Mouse (Mus musculus) liver, embryonic 11.5 days (tissue): Measurements from ENCODE around the gene Rorc. TPM values are rescaled to one million over a fixed set of nuclear protein-coding genes. Genes with fewer than 3 reads are reported as not detected.

Source experiments
- ATAC-seq: fragments of 200-750 bp; cut with Nextera tagmentation; replicated peaks from 2 replicates; pipeline ENCODE4 v1.8.0; 2017; ENCODE audit warnings: moderate number of reproducible peaks, mild to moderate bottlenecking, moderate TSS enrichment, moderate library complexity; ENCODE audit not compliant: low FRiP score
- DNase-seq: peaks from one replicate; pipeline ENCODE4 v3.0.0-alpha.2; 2017; ENCODE audit warnings: low spot score
- H3K27ac ChIP-seq: fragments of 300-500 bp; sonication (generic); 2 replicates; pipeline ENCODE4 v1.5.1; 2014; ENCODE audit warnings: mild to moderate bottlenecking, low read depth, low read length, control low read depth
- H3K27me3 ChIP-seq: fragments of 300-500 bp; sonication (generic); replicated peaks from 2 replicates; pipeline ENCODE4 v1.6.1; 2014; ENCODE audit warnings: low read length, mixed read lengths; ENCODE audit not compliant: control insufficient read depth, insufficient read depth
- H3K36me3 ChIP-seq: fragments of 300-500 bp; sonication (generic); 2 replicates; pipeline ENCODE4 v1.6.1; 2014; ENCODE audit warnings: mild to moderate bottlenecking, low read length, moderate library complexity, mixed read lengths; ENCODE audit not compliant: control insufficient read depth, insufficient read depth
- H3K4me1 ChIP-seq: fragments of 300-500 bp; sonication (generic); replicated peaks from 2 replicates; pipeline ENCODE4 v1.6.1; 2014; ENCODE audit warnings: low read length, mixed read lengths; ENCODE audit not compliant: control insufficient read depth, insufficient read depth
- H3K4me2 ChIP-seq: fragments of 300-500 bp; sonication (generic); 2 replicates; pipeline ENCODE4 v1.6.1; 2014; ENCODE audit warnings: mild to moderate bottlenecking, control low read depth, moderate library complexity
- H3K4me3 ChIP-seq: fragments of 300-500 bp; sonication (generic); 2 replicates; pipeline ENCODE4 v1.5.1; 2014; ENCODE audit warnings: low read depth, low read length, control low read depth
- H3K9ac ChIP-seq: fragments of 300-500 bp; sonication (generic); 2 replicates; pipeline ENCODE4 v1.6.1; 2014; ENCODE audit warnings: low read depth, low read length, control low read depth
- H3K9me3 ChIP-seq: fragments of 300-500 bp; sonication (generic); 2 replicates; pipeline ENCODE4 v1.6.1; 2016; ENCODE audit warnings: low read length, inconsistent platforms, mixed read lengths; ENCODE audit not compliant: control insufficient read depth
- WGBS: fragments of 180-500 bp; shearing (Covaris S2); extraction: QIAGEN DNeasy Blood & Tissue Kit; methylation state at CpG from one replicate; pipeline ENCODE4 v1.1.7; 2014; 5-methylcytosine and 5-hydroxymethylcytosine counted together
- polyA plus RNA-seq: library from polyadenylated mRNA; unstranded; fragments of >200 nt; fragmentation: Nextera tagmentation; extraction: Ambion mirVana; gene quantifications from 2 replicates; pipeline ENCODE4 v1.2.1, GENCODE M21; 2014

Rorc gene
- polyA plus RNA-seq, 1 experiment from 2014 or later, result 1.0 TPM

DNA sequence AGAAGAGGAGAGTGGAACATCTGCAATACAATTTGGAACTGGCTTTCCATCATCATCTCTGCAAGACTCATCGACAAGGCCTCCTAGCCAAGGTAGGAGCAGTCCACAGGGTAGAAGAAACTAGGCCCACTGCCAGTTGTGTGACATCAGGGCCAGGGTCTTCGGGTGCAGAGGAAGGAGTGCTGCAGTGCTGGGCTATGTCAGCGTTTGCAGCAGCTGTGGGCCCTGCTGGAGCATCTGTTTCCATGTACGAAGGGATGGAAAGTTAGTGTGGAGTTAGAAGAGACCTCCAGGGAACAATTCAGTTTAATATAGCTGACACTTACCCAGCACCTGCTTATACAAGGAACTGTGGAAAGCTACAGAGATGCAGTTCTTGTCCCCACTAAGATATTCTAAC is 20.5 kb downstream of the Rorc start:
- no peak overlapping the region for H3K9ac ChIP-seq
- no peaks in the 10 kb centered on the region for H3K9me3 ChIP-seq
- H3K4me1 ChIP-seq, result no peaks in the 10 kb centered on the region
- DNase-seq, result no peak
- no peak for ATAC-seq
- 70% methylated on average over 4 of the region's 4 CpGs for WGBS
- no peak overlapping the region for H3K27ac ChIP-seq
- no peak overlapping the region for H3K4me3 ChIP-seq
- H3K4me2 ChIP-seq, result no peak overlapping the region
- no peaks in the 10 kb centered on the region for H3K36me3 ChIP-seq
- peaks cover 11% of the 10 kb centered on the region; the same call in 1 of the 2 replicates for H3K27me3 ChIP-seq

- Histone ChIP-seq H3K4me2 (no peak overlapping the region), H3K9me3 (no peaks in the 10 kb centered on the region), H3K27ac (no peak overlapping the region), H3K9ac (no peak overlapping the region), H3K36me3 (no peaks in the 10 kb centered on the region), H3K4me3 (no peak overlapping the region), H3K27me3 (peaks cover 43% of the 10 kb centered on the region), H3K4me1 (no peaks in the 10 kb centered on the region)
- ATAC-seq (no peak), DNase-seq (no peak)
- WGBS, result 54% methylated on average over 1 of the region's 1 CpGs
Observed at GRCm38 (mm10) chr3:94396336-94396735, 23.7 kb downstream of the Rorc start.

DNA sequence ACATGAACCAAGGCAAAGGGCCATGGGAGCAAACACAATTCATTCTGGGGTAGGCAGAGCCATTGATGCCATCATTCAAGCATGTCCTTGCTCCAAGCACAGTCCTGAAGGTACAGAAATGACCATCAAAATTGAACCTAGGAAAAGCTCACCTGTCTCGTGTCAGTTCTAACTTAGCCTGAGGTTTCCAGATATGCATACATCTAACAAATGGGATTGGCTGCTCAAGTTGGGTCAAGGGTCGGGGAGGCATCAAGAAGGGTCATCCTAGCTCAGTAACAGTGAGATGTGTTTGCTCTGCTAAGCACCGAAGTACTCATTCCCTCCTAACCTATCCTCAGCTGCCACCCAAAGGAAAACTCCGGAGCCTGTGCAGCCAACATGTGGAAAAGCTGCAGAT is 24.3 kb downstream of the Rorc start:
- peaks cover 43% of the 10 kb centered on the region for H3K27me3 ChIP-seq
- no peaks in the 10 kb centered on the region for H3K9me3 ChIP-seq
- no peak overlapping the region for H3K4me3 ChIP-seq
- no peak overlapping the region for H3K9ac ChIP-seq
- WGBS, result 73% methylated on average over 4 of the region's 4 CpGs
- no peak overlapping the region for H3K4me2 ChIP-seq
- H3K27ac ChIP-seq, result no peak overlapping the region
- DNase-seq, result no peak
- H3K4me1 ChIP-seq, result no peaks in the 10 kb centered on the region
- H3K36me3 ChIP-seq, result no peaks in the 10 kb centered on the region
- no peak for ATAC-seq

DNA sequence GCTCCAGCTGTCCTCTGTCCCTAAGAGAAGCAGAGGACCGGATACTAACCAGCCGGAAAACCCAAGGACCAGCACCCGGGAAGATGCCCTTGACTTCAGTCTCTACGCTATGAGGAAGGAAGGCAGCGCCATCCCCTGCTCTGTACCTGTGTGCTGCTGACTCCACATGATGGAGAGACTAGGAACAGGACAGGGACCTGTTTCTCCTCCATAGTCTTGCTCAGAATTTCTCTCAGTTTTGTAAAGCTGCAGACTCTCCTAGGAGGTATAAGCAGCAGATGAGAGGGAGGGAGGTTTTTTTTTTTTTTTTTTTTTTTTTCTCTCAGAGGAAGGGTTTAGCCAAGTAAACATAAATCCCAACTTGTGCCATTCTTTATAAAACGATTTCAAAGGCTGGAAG is 25.6 kb downstream of the Rorc start, which contains the start of gene Lingo4:
Lingo4 (plus strand) TSS at position 301 of the 400 bp plus-strand sequence.
- Histone ChIP-seq H3K27ac (no peak within 1 kb of the TSS), H3K9ac (no peak within 1 kb of the TSS), H3K4me3 (no peak within 1 kb of the TSS), H3K36me3 (no peaks in the 10 kb centered on the region), H3K27me3 (peaks cover 46% of the 10 kb centered on the region), H3K4me2 (peak within 1 kb of the TSS; percentile 42), H3K9me3 (no peaks in the 10 kb centered on the region), H3K4me1 (no peaks in the 10 kb centered on the region)
- whole genome bisulfite sequencing, result 65% methylated on average over 6 of the region's 6 CpGs
- no peak for ATAC-seq
- no peak for DNase-seq

- H3K27me3 ChIP-seq, result peaks cover 49% of the 10 kb centered on the region
- peak overlapping the region; percentile 42 for H3K4me2 ChIP-seq
- H3K36me3 ChIP-seq, result no peaks in the 10 kb centered on the region
- H3K4me3 ChIP-seq, result no peak overlapping the region
- DNase-seq, result peak; percentile 30
- no peak for ATAC-seq
- H3K27ac ChIP-seq, result no peak overlapping the region
- WGBS, result 4% methylated on average over 20 of the region's 20 CpGs
- H3K4me1 ChIP-seq, result no peaks in the 10 kb centered on the region
- no peaks in the 10 kb centered on the region for H3K9me3 ChIP-seq
- no peak overlapping the region for H3K9ac ChIP-seq
Observed at GRCm38 (mm10) chr3:94398943-94399481, 26.4 kb downstream of the Rorc start.

GRCm38 (mm10) chr3:94399663-94400310 is 27.2 kb downstream of the Rorc start:
- Histone ChIP-seq H3K36me3 (no peaks in the 10 kb centered on the region), H3K4me2 (no peak overlapping the region), H3K9me3 (no peaks in the 10 kb centered on the region), H3K27me3 (peaks cover 55% of the 10 kb centered on the region), H3K9ac (no peak overlapping the region), H3K4me1 (no peaks in the 10 kb centered on the region), H3K27ac (no peak overlapping the region), H3K4me3 (no peak overlapping the region)
- no peak for ATAC-seq
- peak; percentile 20 for DNase-seq
- 40% methylated on average over 5 of the region's 5 CpGs for WGBS

- ATAC-seq (no peak), DNase-seq (no peak)
- no peaks in the 10 kb centered on the region for H3K36me3 ChIP-seq
- no peak overlapping the region for H3K27ac ChIP-seq
- H3K4me2 ChIP-seq, result no peak overlapping the region
- no peaks in the 10 kb centered on the region for H3K9me3 ChIP-seq
- no peak overlapping the region for H3K9ac ChIP-seq
- WGBS, result 44% methylated on average over 8 of the region's 8 CpGs
- no peak overlapping the region for H3K4me3 ChIP-seq
- peaks cover 57% of the 10 kb centered on the region for H3K27me3 ChIP-seq
- no peaks in the 10 kb centered on the region for H3K4me1 ChIP-seq
Observed at GRCm38 (mm10) chr3:94402451-94402850, 29.9 kb downstream of the Rorc start.

DNA sequence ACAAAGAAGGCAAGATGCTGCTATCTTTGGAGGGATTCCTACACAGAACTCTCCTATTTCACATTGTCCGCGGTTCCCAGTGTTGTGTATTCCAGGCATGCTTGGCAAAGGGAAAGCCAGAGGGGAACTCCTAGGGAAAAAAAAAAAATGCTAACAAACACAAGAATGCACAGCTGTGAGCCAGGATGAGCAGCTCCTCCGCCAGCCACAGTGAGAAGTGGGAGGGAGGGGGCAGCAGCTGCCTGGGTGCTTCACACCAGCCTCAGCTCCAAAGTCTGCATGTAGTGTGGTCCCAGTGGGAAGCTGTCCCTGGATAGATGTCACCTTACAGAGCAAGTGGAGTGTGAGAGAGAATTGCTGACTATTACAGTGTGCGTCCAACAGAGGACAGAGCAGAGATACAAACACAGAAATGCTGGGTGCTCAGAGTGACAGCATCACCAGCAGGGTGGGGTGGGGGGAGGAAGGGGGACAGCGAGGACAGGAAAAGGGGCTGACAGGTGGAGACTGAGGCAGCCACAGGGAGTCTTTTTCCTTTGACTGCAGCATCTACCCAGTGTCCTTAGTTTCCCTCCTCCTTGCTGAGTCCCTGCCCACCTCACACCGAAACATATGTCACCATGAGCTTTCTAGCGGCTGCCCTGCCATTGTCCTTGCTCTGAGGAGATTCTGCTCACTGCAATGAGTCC is 31.9 kb downstream of the Rorc start:
- Histone ChIP-seq H3K4me1 (no peaks in the 10 kb centered on the region), H3K9me3 (no peaks in the 10 kb centered on the region), H3K36me3 (no peaks in the 10 kb centered on the region), H3K4me3 (no peak overlapping the region), H3K27ac (no peak overlapping the region), H3K9ac (no peak overlapping the region), H3K27me3 (peaks cover 36% of the 10 kb centered on the region), H3K4me2 (no peak overlapping the region)
- no peak for ATAC-seq
- WGBS, result 27% methylated on average over 7 of the region's 7 CpGs
- peak; percentile 26 for DNase-seq

DNA sequence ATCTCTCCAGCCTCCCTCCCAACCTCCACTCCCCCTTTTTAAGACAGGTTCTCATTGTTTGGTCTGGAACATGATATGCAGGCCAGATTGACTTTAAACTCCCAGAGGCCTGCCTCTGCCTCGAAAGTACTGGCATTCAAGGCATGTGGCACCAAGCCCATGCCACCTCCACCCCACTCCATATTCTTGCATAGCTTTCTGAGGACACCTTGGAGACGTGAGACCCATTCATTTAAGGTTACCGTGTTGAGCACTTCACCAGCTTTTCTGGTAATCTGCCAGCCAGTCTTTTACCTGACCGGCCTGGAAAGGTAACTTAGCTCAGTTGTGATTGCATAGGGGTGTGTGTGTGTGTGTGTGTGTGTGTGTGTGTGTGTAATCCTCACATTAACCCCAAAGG is 33.0 kb downstream of the Rorc start:
- Histone ChIP-seq H3K27me3 (peaks cover 26% of the 10 kb centered on the region), H3K36me3 (no peaks in the 10 kb centered on the region), H3K4me1 (no peaks in the 10 kb centered on the region), H3K4me2 (no peak overlapping the region), H3K27ac (no peak overlapping the region), H3K9ac (no peak overlapping the region), H3K4me3 (no peak overlapping the region), H3K9me3 (no peaks in the 10 kb centered on the region)
- no peak for ATAC-seq
- DNase-seq, result peak; percentile 3
- 66% methylated on average over 4 of the region's 4 CpGs for WGBS
